In the genomic region with DNA sequence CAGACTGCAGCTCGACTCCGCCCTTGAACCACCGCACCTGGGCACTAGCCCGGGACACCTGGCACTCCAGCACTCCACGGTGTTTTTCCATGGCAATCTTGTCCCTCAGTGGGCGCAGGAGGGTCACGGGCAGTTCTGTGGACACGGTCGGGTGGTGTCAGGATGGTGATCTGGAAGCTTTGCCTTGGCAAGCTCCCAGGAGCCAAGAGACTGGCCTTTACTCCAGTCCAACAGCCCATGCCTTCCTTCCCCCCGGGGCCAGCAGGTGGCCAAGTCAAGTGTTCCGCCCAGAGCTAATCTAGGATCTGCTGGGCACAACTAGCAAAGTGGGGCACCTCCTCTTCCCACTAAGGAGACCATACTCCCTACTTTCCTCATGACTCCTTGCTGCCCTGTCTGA, we compare ENCODE assay signal across 16 mouse cellular contexts. TPM values are rescaled to one million over a fixed set of nuclear protein-coding genes. Genes with fewer than 3 reads are reported as not detected.
DNase-seq lines count a peak whose midpoint lies in the region; ATAC-seq and TF ChIP-seq lines count a peak whose summit lies in the region.
"Had no signal": no experiment of that assay in that cellular context is flagged by ENCODE, and none has a peak within 500 bp of the region (broad histone marks: within the 10 kb centered on the region; RNA-seq: fewer than 3 reads in every experiment).

No protein-coding gene starts in this region.

- H3K4me3 ChIP-seq in gastrocnemius, adult 2 months: no peak overlapping the region
- H3K4me3 ChIP-seq in midbrain, embryonic 10.5 days: no peak overlapping the region
- H3K4me3 ChIP-seq: heart, embryonic 13.5 days; hindbrain, embryonic 12.5 days; liver, embryonic 13.5 days had no signal

- no peaks in the 10 kb centered on the region for H3K9me3 ChIP-seq in midbrain, embryonic 10.5 days (replicated peaks)
- H3K9me3 ChIP-seq: heart, embryonic 13.5 days; hindbrain, embryonic 12.5 days; liver, embryonic 13.5 days had no signal

- WGBS in midbrain, embryonic 10.5 days: 90% methylated on average over 11 of the region's 11 CpGs

- TF ChIP-seq CTCF in gastrocnemius, adult 2 months (IDR thresholded peaks at IDR 0.05): peak; percentile 33; the same call in 1 of the 2 replicates

- no peak for ATAC-seq in frontal cortex, adult (ENCODE audit: low TSS enrichment)
- no peak for ATAC-seq in inflammation-experienced regulatory T-cells, adult 6 months
- ATAC-seq: forebrain, embryonic 16.5 days; intestine, embryonic 16.5 days; midbrain, embryonic 16.5 days had no signal

- intact Hi-C loops in heart, postnatal 25 days (cut with DNase I): no loop called here
- intact Hi-C loops in gastrocnemius, adult 2 months (cut with DNase I): no loop called here
- intact Hi-C loops in heart, postnatal 14 days (cut with DNase I): no loop called here

- H3K4me1 ChIP-seq in midbrain, embryonic 10.5 days: no peaks in the 10 kb centered on the region
- H3K4me1 ChIP-seq: heart, embryonic 13.5 days; hindbrain, embryonic 12.5 days; liver, embryonic 13.5 days had no signal

- DNase-seq in heart, adult 11 months: peak; percentile 95
- DNase-seq in heart, postnatal 25 days (ENCODE audit: low spot score): no peak
- peak; percentile 82 for DNase-seq in gastrocnemius, adult 2 months
- DNase-seq in heart, postnatal 14 days: peak; percentile 19 to 20
- DNase-seq in kidney, postnatal 25 days: peak; percentile 65 to 81
- no peak for DNase-seq in midbrain, embryonic 10.5 days (ENCODE audit: low spot score)
- DNase-seq: liver, embryonic 13.5 days; right cerebral cortex, postnatal 4 days; thymus, adult 2 months had no signal

- H3K36me3 ChIP-seq in midbrain, embryonic 10.5 days: no peaks in the 10 kb centered on the region
- H3K36me3 ChIP-seq: hindbrain, embryonic 12.5 days; liver, embryonic 13.5 days had no signal

- no peaks in the 10 kb centered on the region; the same call in 1 of the 2 replicates for H3K27me3 ChIP-seq in midbrain, embryonic 10.5 days (ENCODE audit: low read depth, poor library complexity, severe bottlenecking)
- H3K27me3 ChIP-seq: heart, embryonic 13.5 days; hindbrain, embryonic 12.5 days; liver, embryonic 13.5 days had no signal

- peak overlapping the region; percentile 74 for H3K27ac ChIP-seq in gastrocnemius, adult 2 months
- H3K27ac ChIP-seq in midbrain, embryonic 10.5 days (replicated peaks): no peak overlapping the region
- H3K27ac ChIP-seq: heart, embryonic 13.5 days; hindbrain, embryonic 12.5 days; liver, embryonic 13.5 days had no signal

RNA-seq across cellular contexts. Expression of a gene that starts 57.9 kb away (rescaled TPM):
- 100 to 1,000 TPM; 626 to 647 TPM for total RNA-seq in heart, postnatal 25 days (2021)
- total RNA-seq in gastrocnemius, adult 2 months (2021): 1,000 to 10,000 TPM; 1,792 to 1,942 TPM
- total RNA-seq in heart, postnatal 14 days (2021): 100 to 1,000 TPM; 506 to 513 TPM
- 0.01 TPM in 2 replicates for polyA plus RNA-seq in midbrain, embryonic 10.5 days (2016; fragmentation: Nextera tagmentation; extraction: Ambion mirVana)
- polyA plus RNA-seq in inflammation-experienced regulatory T-cells, adult 6 months (2017; shearing (Covaris generic)): not detected

Comparison
In these comparisons a context has a peak if more than half of its experiments do, and no peak if none do; other contexts are left out.
1. DNase-seq: peak in heart, adult 11 months (single experiment), gastrocnemius, adult 2 months (single experiment), heart, postnatal 14 days (2 of 2) and kidney, postnatal 25 days (2 of 2); none in heart, postnatal 25 days (single experiment) and midbrain, embryonic 10.5 days (single experiment).